Mouse (Mus musculus) lung, postnatal 0 days (tissue): ENCODE measurements at regions not wholly inside any gene's neighbourhood (a gene's known extent, or its start where the extent isn't known, plus 50 kb on each side); places are given as distances from the start of the nearest gene placed in this dataset.

Source experiments
- CTCF ChIP-seq: IDR thresholded peaks from 2 replicates; pipeline ENCODE4 v1.5.1; 2016; ENCODE audit warnings: antibody characterized with exemption, mild to moderate bottlenecking
- EP300 ChIP-seq: IDR thresholded peaks from 2 replicates; pipeline ENCODE4 v1.6.1; 2016; ENCODE audit warnings: antibody characterized with exemption, mild to moderate bottlenecking, control low read depth

- TF ChIP-seq EP300 = no peak
- TF ChIP-seq CTCF = no peak
These were observed 456.2 kb downstream of the Fut8 start for GRCm38 (mm10) chr12:77694101-77694500.
